Mouse (Mus musculus) cerebellum, adult 2 months (tissue): ENCODE measurements around the gene Dennd2a.

Experiments
- CTCF ChIP-seq: fragments of 200-500 bp; IDR thresholded peaks from 2 replicates; pipeline ENCODE4 v1.5.1; 2011; ENCODE audit warnings: low read depth, mild to moderate bottlenecking, control low read depth, low read length, moderate library complexity, borderline replicate concordance; ENCODE audit not compliant: insufficient read depth
- POLR2A ChIP-seq: fragments of 200-500 bp; IDR thresholded peaks from 2 replicates; pipeline ENCODE4 v1.6.1; 2011; ENCODE audit warnings: low read length, control low read depth, borderline replicate concordance; ENCODE audit not compliant: insufficient read depth

GRCm38 (mm10) chr6:39426725-39427124 is 130.9 kb downstream of the Dennd2a start:
- TF ChIP-seq POLR2A (no peak), CTCF (no peak)
